Mouse (Mus musculus): Measurements from ENCODE around the gene Ctnnd2. TPM values are rescaled to one million over a fixed set of nuclear protein-coding genes. Genes with fewer than 3 reads are reported as not detected.

The Ctnnd2 gene
- polyA plus RNA-seq, 1 experiment from 2014 or later: 1.3 TPM

- no peaks in the 10 kb centered on the region for H3K27me3 ChIP-seq (replicated peaks; ENCODE audit: control insufficient read depth, insufficient read depth, low read length)
- no peak overlapping the region for H3K4me3 ChIP-seq (ENCODE audit: low read length)
- H3K27ac ChIP-seq (ENCODE audit: low read length): no peak overlapping the region
- H3K9ac ChIP-seq (ENCODE audit: low read depth, low read length): no peak overlapping the region
- no peaks in the 10 kb centered on the region for H3K4me1 ChIP-seq (ENCODE audit: control insufficient read depth, insufficient read depth, low read length)
- H3K4me2 ChIP-seq (ENCODE audit: low read depth, low read length): no peak overlapping the region
- 41% methylated on average over 2 of the region's 2 CpGs for WGBS
- no peak for ATAC-seq
- no peaks in the 10 kb centered on the region for H3K36me3 ChIP-seq (ENCODE audit: control insufficient read depth, insufficient read depth, low read length)
- no peaks in the 10 kb centered on the region for H3K9me3 ChIP-seq (ENCODE audit: control insufficient read depth, low read length)
Measured at GRCm38 (mm10) chr15:30462804-30463423, 290.5 kb downstream of the Ctnnd2 start.

GRCm38 (mm10) chr15:30463471-30464047 is 291.2 kb downstream of the Ctnnd2 start:
- ATAC-seq: no peak
- H3K9ac ChIP-seq (ENCODE audit: low read depth, low read length): no peak overlapping the region
- H3K4me1 ChIP-seq (ENCODE audit: control insufficient read depth, insufficient read depth, low read length): no peaks in the 10 kb centered on the region
- 80% methylated on average over 5 of the region's 5 CpGs for WGBS
- no peak overlapping the region for H3K27ac ChIP-seq (ENCODE audit: low read length)
- H3K4me3 ChIP-seq (ENCODE audit: low read length): no peak overlapping the region
- no peaks in the 10 kb centered on the region for H3K9me3 ChIP-seq (ENCODE audit: control insufficient read depth, low read length)
- H3K36me3 ChIP-seq (ENCODE audit: control insufficient read depth, insufficient read depth, low read length): no peaks in the 10 kb centered on the region
- H3K4me2 ChIP-seq (ENCODE audit: low read depth, low read length): no peak overlapping the region
- no peaks in the 10 kb centered on the region for H3K27me3 ChIP-seq (replicated peaks; ENCODE audit: control insufficient read depth, insufficient read depth, low read length)

- no peak for ATAC-seq
- no peaks in the 10 kb centered on the region for H3K36me3 ChIP-seq (ENCODE audit: control insufficient read depth, insufficient read depth, low read length)
- whole genome bisulfite sequencing: 80% methylated on average over 13 of the region's 13 CpGs
- H3K9me3 ChIP-seq (ENCODE audit: control insufficient read depth, low read length): no peaks in the 10 kb centered on the region
- no peak overlapping the region for H3K4me3 ChIP-seq (ENCODE audit: low read length)
- no peak overlapping the region for H3K9ac ChIP-seq (ENCODE audit: low read depth, low read length)
- H3K4me2 ChIP-seq (ENCODE audit: low read depth, low read length): no peak overlapping the region
- no peak overlapping the region for H3K27ac ChIP-seq (ENCODE audit: low read length)
- H3K27me3 ChIP-seq (replicated peaks; ENCODE audit: control insufficient read depth, insufficient read depth, low read length): no peaks in the 10 kb centered on the region
- no peaks in the 10 kb centered on the region for H3K4me1 ChIP-seq (ENCODE audit: control insufficient read depth, insufficient read depth, low read length)
Measured at GRCm38 (mm10) chr15:30466950-30467543, 294.7 kb downstream of the Ctnnd2 start.

GRCm38 (mm10) chr15:30468773-30469172 is 296.4 kb downstream of the Ctnnd2 start:
- no peaks in the 10 kb centered on the region for H3K4me1 ChIP-seq (ENCODE audit: control insufficient read depth, insufficient read depth, low read length)
- no peaks in the 10 kb centered on the region for H3K27me3 ChIP-seq (replicated peaks; ENCODE audit: control insufficient read depth, insufficient read depth, low read length)
- H3K9ac ChIP-seq (ENCODE audit: low read depth, low read length): no peak overlapping the region
- ATAC-seq: no peak
- H3K4me2 ChIP-seq (ENCODE audit: low read depth, low read length): no peak overlapping the region
- no peaks in the 10 kb centered on the region for H3K9me3 ChIP-seq (ENCODE audit: control insufficient read depth, low read length)
- no peaks in the 10 kb centered on the region for H3K36me3 ChIP-seq (ENCODE audit: control insufficient read depth, insufficient read depth, low read length)
- no peak overlapping the region for H3K4me3 ChIP-seq (ENCODE audit: low read length)
- 72% methylated on average over 3 of the region's 3 CpGs for WGBS
- no peak overlapping the region for H3K27ac ChIP-seq (ENCODE audit: low read length)

- H3K4me2 ChIP-seq (ENCODE audit: low read depth, low read length): no peak overlapping the region
- 69% methylated on average over 6 of the region's 6 CpGs for WGBS
- no peak overlapping the region for H3K27ac ChIP-seq (ENCODE audit: low read length)
- no peak overlapping the region for H3K9ac ChIP-seq (ENCODE audit: low read depth, low read length)
- H3K9me3 ChIP-seq (ENCODE audit: control insufficient read depth, low read length): no peaks in the 10 kb centered on the region
- H3K36me3 ChIP-seq (ENCODE audit: control insufficient read depth, insufficient read depth, low read length): no peaks in the 10 kb centered on the region
- no peak overlapping the region for H3K4me3 ChIP-seq (ENCODE audit: low read length)
- H3K4me1 ChIP-seq (ENCODE audit: control insufficient read depth, insufficient read depth, low read length): no peaks in the 10 kb centered on the region
- no peak for ATAC-seq
- H3K27me3 ChIP-seq (replicated peaks; ENCODE audit: control insufficient read depth, insufficient read depth, low read length): no peaks in the 10 kb centered on the region
Measured at GRCm38 (mm10) chr15:30471280-30471966, 299.0 kb downstream of the Ctnnd2 start.

GRCm38 (mm10) chr15:30480676-30481075 is 308.3 kb downstream of the Ctnnd2 start:
- ATAC-seq: no peak
- Histone ChIP-seq H3K4me1 (ENCODE audit: control insufficient read depth, insufficient read depth, low read length) (no peaks in the 10 kb centered on the region), H3K9me3 (ENCODE audit: control insufficient read depth, low read length) (no peaks in the 10 kb centered on the region), H3K36me3 (ENCODE audit: control insufficient read depth, insufficient read depth, low read length) (no peaks in the 10 kb centered on the region), H3K4me3 (ENCODE audit: low read length) (no peak overlapping the region), H3K9ac (ENCODE audit: low read depth, low read length) (no peak overlapping the region), H3K27ac (ENCODE audit: low read length) (no peak overlapping the region), H3K27me3 (replicated peaks; ENCODE audit: control insufficient read depth, insufficient read depth, low read length) (no peaks in the 10 kb centered on the region), H3K4me2 (ENCODE audit: low read depth, low read length) (no peak overlapping the region)
- 67% methylated on average over 15 of the region's 15 CpGs for whole genome bisulfite sequencing

GRCm38 (mm10) chr15:30506476-30506875 is 334.1 kb downstream of the Ctnnd2 start:
- H3K4me3 ChIP-seq (ENCODE audit: low read length): no peak overlapping the region
- WGBS: 72% methylated on average over 5 of the region's 5 CpGs
- no peaks in the 10 kb centered on the region for H3K9me3 ChIP-seq (ENCODE audit: control insufficient read depth, low read length)
- H3K27ac ChIP-seq (ENCODE audit: low read length): no peak overlapping the region
- no peak overlapping the region for H3K9ac ChIP-seq (ENCODE audit: low read depth, low read length)
- no peak overlapping the region for H3K4me2 ChIP-seq (ENCODE audit: low read depth, low read length)
- no peak for ATAC-seq
- no peaks in the 10 kb centered on the region for H3K4me1 ChIP-seq (ENCODE audit: control insufficient read depth, insufficient read depth, low read length)
- no peaks in the 10 kb centered on the region for H3K27me3 ChIP-seq (replicated peaks; ENCODE audit: control insufficient read depth, insufficient read depth, low read length)
- H3K36me3 ChIP-seq (ENCODE audit: control insufficient read depth, insufficient read depth, low read length): no peaks in the 10 kb centered on the region

- H3K4me3 ChIP-seq (ENCODE audit: low read length): no peak overlapping the region
- no peak overlapping the region for H3K9ac ChIP-seq (ENCODE audit: low read depth, low read length)
- no peaks in the 10 kb centered on the region for H3K27me3 ChIP-seq (replicated peaks; ENCODE audit: control insufficient read depth, insufficient read depth, low read length)
- no peaks in the 10 kb centered on the region for H3K36me3 ChIP-seq (ENCODE audit: control insufficient read depth, insufficient read depth, low read length)
- no peaks in the 10 kb centered on the region for H3K9me3 ChIP-seq (ENCODE audit: control insufficient read depth, low read length)
- no peaks in the 10 kb centered on the region for H3K4me1 ChIP-seq (ENCODE audit: control insufficient read depth, insufficient read depth, low read length)
- ATAC-seq: no peak
- 65% methylated on average over 3 of the region's 3 CpGs for WGBS
- H3K4me2 ChIP-seq (ENCODE audit: low read depth, low read length): no peak overlapping the region
- H3K27ac ChIP-seq (ENCODE audit: low read length): no peak overlapping the region
Measured at GRCm38 (mm10) chr15:30512467-30512866, 340.1 kb downstream of the Ctnnd2 start.

GRCm38 (mm10) chr15:30513122-30513521 is 340.7 kb downstream of the Ctnnd2 start:
- H3K36me3 ChIP-seq (ENCODE audit: control insufficient read depth, insufficient read depth, low read length): no peaks in the 10 kb centered on the region
- H3K4me1 ChIP-seq (ENCODE audit: control insufficient read depth, insufficient read depth, low read length): no peaks in the 10 kb centered on the region
- H3K9me3 ChIP-seq (ENCODE audit: control insufficient read depth, low read length): no peaks in the 10 kb centered on the region
- no peak overlapping the region for H3K27ac ChIP-seq (ENCODE audit: low read length)
- H3K4me3 ChIP-seq (ENCODE audit: low read length): no peak overlapping the region
- H3K4me2 ChIP-seq (ENCODE audit: low read depth, low read length): no peak overlapping the region
- ATAC-seq: no peak
- no peak overlapping the region for H3K9ac ChIP-seq (ENCODE audit: low read depth, low read length)
- H3K27me3 ChIP-seq (replicated peaks; ENCODE audit: control insufficient read depth, insufficient read depth, low read length): no peaks in the 10 kb centered on the region
